Mouse (Mus musculus) liver, adult 2 months (tissue): Measurements from ENCODE around the gene Nelfe.
"Not testable (repeated sequence)": the region's sequence is repeated elsewhere in the genome, so short reads cannot be mapped to it uniquely, and the experiment has no call there.

Source experiments
- CTCF ChIP-seq: fragments of 200-500 bp; IDR thresholded peaks from 2 replicates; pipeline ENCODE4 v1.5.1; 2011; ENCODE audit warnings: low read depth, low read length, control low read depth
- POLR2A ChIP-seq: fragments of 200-500 bp; IDR thresholded peaks from 2 replicates; pipeline ENCODE4 v1.6.1; 2011; ENCODE audit warnings: low read length, control low read depth; ENCODE audit not compliant: insufficient read depth; ENCODE audit errors: extremely low read depth

DNA sequence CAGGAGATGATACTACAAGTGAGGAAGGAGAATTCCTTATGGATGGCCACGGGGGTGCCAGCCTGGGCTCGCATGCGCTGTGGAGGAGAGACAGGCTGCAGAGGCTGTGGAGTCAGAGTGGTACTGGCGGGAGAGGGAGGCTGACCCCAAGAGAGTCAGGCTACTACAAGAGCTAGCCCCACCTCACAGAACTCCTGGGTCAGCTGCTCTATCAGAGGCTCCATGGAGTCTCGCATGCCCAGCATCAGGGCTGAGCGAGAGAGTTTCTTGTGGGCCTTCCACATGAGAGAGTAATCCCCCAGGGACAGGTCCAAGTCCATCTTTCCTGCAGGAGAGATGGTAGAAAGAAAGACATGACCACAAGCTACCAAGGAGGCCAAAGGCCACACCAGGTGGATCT is 46.8 kb upstream of the Nelfe start:
- TF ChIP-seq CTCF, POLR2A: not testable (repeated sequence)
